Mouse (Mus musculus) megakaryocyte, embryonic 14.5 days (primary cell): ENCODE data around the gene Rere.

Source experiments
- FLI1 ChIP-seq: IDR thresholded peaks from 2 replicates; pipeline ENCODE4 v1.6.1; 2012; ENCODE audit warnings: low read length, inconsistent platforms, mixed read lengths
- GATA1 ChIP-seq: IDR thresholded peaks from 3 replicates; pipeline ENCODE4 v1.6.1; 2012; ENCODE audit warnings: mixed read lengths, low read length, inconsistent platforms, borderline replicate concordance

DNA sequence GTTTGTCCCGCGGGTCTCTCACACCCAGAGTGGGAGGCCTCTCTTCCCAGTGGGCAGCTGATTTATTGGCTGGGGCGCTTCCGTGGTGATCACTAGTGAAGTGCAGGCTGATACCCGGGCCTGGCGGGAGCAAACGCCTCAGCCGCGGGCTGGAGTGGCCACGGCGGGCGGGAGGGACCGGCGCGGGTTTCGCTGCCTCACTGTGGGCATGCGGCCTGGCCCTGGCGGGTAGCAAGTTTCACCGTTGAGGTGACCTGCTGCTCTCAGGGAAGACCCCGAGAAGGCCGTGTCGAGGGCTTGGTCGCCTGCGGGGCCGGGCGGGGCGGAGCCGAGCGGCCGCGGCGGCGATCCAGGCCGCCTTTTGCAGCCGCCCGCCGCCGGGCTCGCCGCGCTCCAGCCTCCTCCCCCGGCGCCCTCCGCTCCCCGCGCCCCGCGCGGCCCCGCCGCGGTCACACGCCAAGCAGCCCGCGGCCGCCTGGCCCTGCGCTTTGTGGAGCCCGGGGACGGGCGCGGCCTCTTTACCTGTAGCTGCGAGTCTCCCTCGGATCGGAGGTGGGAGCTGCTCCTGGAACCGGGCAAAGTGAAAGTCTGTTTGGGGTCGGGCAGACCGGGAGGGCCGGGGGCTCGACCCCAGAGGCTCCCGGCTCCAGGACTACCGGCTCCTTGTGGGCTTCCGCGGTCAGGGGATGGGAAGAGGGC is 287.8 kb downstream of the Rere start:
- TF ChIP-seq FLI1 = no peak
- no peak for TF ChIP-seq GATA1
